In the genomic region with DNA sequence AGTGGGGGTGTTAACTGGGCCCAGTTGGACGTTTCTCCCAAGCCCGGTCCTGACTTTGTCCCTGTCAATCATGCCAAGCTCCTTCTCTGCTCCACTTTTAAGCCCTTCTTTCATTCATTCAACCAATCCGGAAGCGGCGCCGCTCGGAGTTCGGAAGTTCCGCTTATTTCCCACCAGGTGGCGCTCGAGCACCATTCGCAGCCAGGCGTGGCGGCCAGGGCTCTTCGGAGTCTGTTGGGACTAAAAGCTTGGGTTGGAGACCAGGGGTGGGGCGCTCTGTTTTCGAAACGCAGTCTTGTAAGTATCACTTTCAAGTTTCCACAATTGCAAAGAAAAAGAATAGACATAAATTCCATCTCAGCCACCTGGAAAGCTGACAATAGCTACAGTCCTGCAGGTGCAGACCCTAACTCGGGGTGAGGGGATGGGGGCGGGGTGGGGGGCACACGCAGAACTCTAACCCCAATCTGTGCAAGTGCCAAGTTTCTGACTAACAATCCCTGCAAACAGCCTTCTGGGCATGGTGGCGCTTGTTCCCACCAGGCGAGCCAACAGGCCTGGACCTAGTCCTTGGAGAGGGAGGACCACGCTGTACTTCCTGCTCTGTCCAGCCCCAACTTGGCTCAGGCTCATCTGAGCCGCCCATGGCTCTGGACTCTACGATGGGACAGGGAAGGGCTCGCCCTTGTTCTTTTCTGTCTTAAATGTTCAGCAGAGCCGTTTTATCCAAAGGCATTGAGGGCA, we compare ENCODE assay signal across 8 mouse cellular contexts. TPM values are rescaled to one million over a fixed set of nuclear protein-coding genes. Genes with fewer than 3 reads are reported as not detected.
DNase-seq lines count a peak whose midpoint lies in the region; ATAC-seq and TF ChIP-seq lines count a peak whose summit lies in the region.

No protein-coding gene starts in this region.

- no peaks in the 10 kb centered on the region for H3K4me1 ChIP-seq in hindbrain, postnatal 0 days (ENCODE audit: insufficient read depth, low read length)

- peak overlapping the region; percentile 43 for H3K4me2 ChIP-seq in hindbrain, postnatal 0 days (ENCODE audit: low read depth, low read length)

- H3K36me3 ChIP-seq in hindbrain, postnatal 0 days (ENCODE audit: insufficient read depth, low read length), result no peaks in the 10 kb centered on the region

- TF ChIP-seq CTCF in hindbrain, postnatal 0 days (IDR thresholded peaks at IDR 0.05; ENCODE audit: low read depth), result peak; percentile 96

- 17% methylated on average over 28 of the region's 28 CpGs for WGBS in hindbrain, postnatal 0 days

- no peak overlapping the region for H3K9ac ChIP-seq in hindbrain, postnatal 0 days (replicated peaks; ENCODE audit: low read length)

- ATAC-seq in common myeloid progenitor, adult 5-6 weeks (replicated peaks; ENCODE audit: low read depth, poor library complexity, severe bottlenecking), result peak; percentile 94
- ATAC-seq in hindbrain, postnatal 0 days, result peak; percentile 83
- peak; percentile 99 for ATAC-seq in megakaryocyte progenitor cell, adult 5-6 weeks (replicated peaks; ENCODE audit: poor library complexity)

- no peaks in the 10 kb centered on the region for H3K27me3 ChIP-seq in hindbrain, postnatal 0 days (ENCODE audit: insufficient read depth, low read length)

- no peaks in the 10 kb centered on the region for H3K9me3 ChIP-seq in hindbrain, postnatal 0 days (ENCODE audit: low read length)

- DNase-seq in ZHBTc4 (ENCODE audit: low read depth, low spot score), result peak; percentile 91
- peak; percentile 71 to 73 for DNase-seq in gastrocnemius, adult 8-10 months (ENCODE audit: low spot score in 2 of 2)
- DNase-seq in hindbrain, postnatal 0 days (ENCODE audit: low spot score), result peak; percentile 86
- DNase-seq in left cerebral cortex, postnatal 10 days (ENCODE audit: extremely low spot score in 1 of 2, low spot score in 2 of 2), result peak; percentile 73 to 82
- DNase-seq in right cerebral cortex, adult 2 months (ENCODE audit: low spot score in 2 of 2), result peak; percentile 68 to 77
- peak; percentile 46 for DNase-seq in urinary bladder, postnatal 10 days (ENCODE audit: low spot score)

- intact Hi-C loops in left cerebral cortex, postnatal 10 days (cut with DNase I), result loop anchor here (2.0 kb wide), 1 partner anchor 87 kb away; no protein-coding TSS in a partner anchor

- H3K4me3 ChIP-seq in hindbrain, postnatal 0 days (ENCODE audit: low read length), result no peak overlapping the region

- no peak overlapping the region for H3K27ac ChIP-seq in hindbrain, postnatal 0 days

RNA-seq across cellular contexts. Expression of a gene that starts 9.6 kb away (rescaled TPM):
- total RNA-seq in common myeloid progenitor, adult 5-6 weeks (2017), result 174 and 208 TPM in 2 replicates
- total RNA-seq in gastrocnemius, adult 8-10 months (2022), result 10 to 100 TPM; 44.1 to 58.4 (median 47.3) TPM
- total RNA-seq in hindbrain, postnatal 0 days (2014; rRNA removed), result 363 and 456 TPM in 2 replicates
- polyA plus RNA-seq in hindbrain, postnatal 0 days (2015; fragmentation: Nextera tagmentation; extraction: Ambion mirVana), result 1,192 and 1,230 TPM in 2 replicates
- total RNA-seq in left cerebral cortex, postnatal 10 days (2021), result 1,000 to 10,000 TPM; 1,230 to 1,248 TPM
- total RNA-seq in megakaryocyte progenitor cell, adult 5-6 weeks (2015), result 230 and 233 TPM in 2 replicates
- total RNA-seq in megakaryocyte progenitor cell, adult 5-6 weeks (2017), result 165 and 170 TPM in 2 replicates

RNA-seq across cellular contexts. Expression of a gene that starts 12.6 kb away (rescaled TPM):
- total RNA-seq in common myeloid progenitor, adult 5-6 weeks (2017), result not detected in 2 replicates
- 100 to 1,000 TPM; 139 to 250 (median 181) TPM for total RNA-seq in gastrocnemius, adult 8-10 months (2022)
- total RNA-seq in hindbrain, postnatal 0 days (2014; rRNA removed), result 0.61 and 3.7 TPM in 2 replicates
- 0.46 and 0.74 TPM in 2 replicates for polyA plus RNA-seq in hindbrain, postnatal 0 days (2015; fragmentation: Nextera tagmentation; extraction: Ambion mirVana)
- 1 to 10 TPM in 1 of 2 experiments, not detected in 1; 2.4 TPM for total RNA-seq in left cerebral cortex, postnatal 10 days (2021)
- 0.15 TPM in 1 of 2 replicates, not detected in the other for total RNA-seq in megakaryocyte progenitor cell, adult 5-6 weeks (2015)
- total RNA-seq in megakaryocyte progenitor cell, adult 5-6 weeks (2017), result not detected in 2 replicates

Comparison
In these comparisons a context has a peak if more than half of its experiments do, and no peak if none do; other contexts are left out.
1. RNA of a gene that starts 12.6 kb away (total RNA-seq): 139 to 250 TPM in gastrocnemius, adult 8-10 months; 0.61 to 3.7 TPM in hindbrain, postnatal 0 days, 2.4 TPM in left cerebral cortex, postnatal 10 days, 0.15 TPM in megakaryocyte progenitor cell, adult 5-6 weeks and not detected in common myeloid progenitor, adult 5-6 weeks; every median in the first group is over 10 times any median in the second.
2. Peak in every context shown above with its lines, with median percentiles within 50 percentile points of each other: DNase-seq and ATAC-seq.